Mouse (Mus musculus) naive thymus-derived CD4-positive, alpha-beta T cell, adult 5 months (primary cell): ENCODE results near the gene Gm4498. TPM values are rescaled to one million over a fixed set of nuclear protein-coding genes. Genes with fewer than 3 reads are reported as not detected.

Experiments
- polyA plus RNA-seq: library from polyadenylated mRNA; unstranded; fragments of 100-300 nt; shearing (Covaris generic); gene quantifications from one replicate; pipeline ENCODE4 v1.2.1, GENCODE M21; 2017

Gm4498 gene
- polyA plus RNA-seq, result not detected

GRCm38 (mm10) chr7:20233728-20234127, at the start of gene Gm4498:
Gene Gm4498 (minus strand): TSS chr7:20233828.

GRCm38 (mm10) chr7:20262734-20263133, 29.1 kb upstream of the Gm4498 start, which contains the start of gene Gm5890:
Gene Gm5890 (minus strand): TSS chr7:20262834.

DNA sequence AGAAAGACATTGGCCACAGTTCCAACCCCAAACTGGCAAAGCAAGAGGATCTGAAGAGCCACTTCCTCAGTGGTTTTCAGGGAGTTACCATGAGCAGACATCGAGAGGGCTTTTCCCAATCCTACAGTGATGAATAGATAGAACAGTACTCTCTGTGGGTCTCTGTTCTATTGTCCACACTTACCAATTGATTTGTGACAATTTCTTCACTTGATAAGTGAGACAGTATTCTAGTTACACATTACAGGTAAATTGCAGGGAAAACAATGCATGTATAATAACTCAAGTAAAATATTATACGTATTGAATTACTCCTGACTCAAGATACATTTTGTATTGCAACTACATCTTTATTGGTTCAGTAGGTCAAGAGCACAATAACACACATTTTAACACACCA, 28.1 kb downstream of the Gm4498 start, which contains the start of gene Gm6164:
Gene Gm6164 (minus strand): TSS at position 101 of the 400 bp plus-strand sequence.

DNA sequence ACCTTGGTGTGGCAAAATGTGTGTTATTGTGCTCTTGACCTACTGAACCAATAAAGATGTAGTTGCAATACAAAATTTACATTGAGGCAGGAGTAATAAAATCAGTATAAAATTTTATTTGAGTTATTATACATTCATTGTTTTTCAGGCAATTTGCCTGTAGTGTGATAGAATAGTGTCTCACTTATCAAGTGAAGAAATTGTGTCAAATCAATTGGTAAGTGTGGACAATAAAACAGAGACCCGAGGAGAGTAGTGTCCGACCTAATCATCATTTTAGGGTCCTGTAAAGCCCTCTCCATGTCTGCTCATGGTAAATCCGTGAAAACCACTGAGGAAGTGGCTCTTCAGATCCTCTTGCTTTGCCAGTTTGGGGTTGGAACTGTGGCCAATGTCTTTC, 40.2 kb downstream of the Gm4498 start, which contains the start of gene Vmn1r95:
Gene Vmn1r95 (plus strand): TSS at position 301 of the 400 bp plus-strand sequence.

Other genes starting within 250 kb of the Gm4498 start
- gene Nlrp9b, start 242.4 kb downstream of the Gm4498 start, polyA plus RNA-seq, result not detected
- gene Vmn1r91, start 134.1 kb downstream of the Gm4498 start, polyA plus RNA-seq, result not detected
- not detected for gene Gm16442, start 111.2 kb downstream of the Gm4498 start, polyA plus RNA-seq
- gene Vmn1r93, start 94.7 kb downstream of the Gm4498 start, polyA plus RNA-seq, result not detected
- gene Vmn1r94, start 65.5 kb downstream of the Gm4498 start, polyA plus RNA-seq, result not detected
- not detected for gene Vmn1r95, start 40.1 kb downstream of the Gm4498 start, polyA plus RNA-seq
- not detected for gene Gm6164, start 28.2 kb downstream of the Gm4498 start, polyA plus RNA-seq
- not detected for gene Gm5890, start 29.0 kb upstream of the Gm4498 start, polyA plus RNA-seq
- not detected for gene Gm4133, start 100.2 kb upstream of the Gm4498 start, polyA plus RNA-seq
- gene Gm5728, start 141.6 kb upstream of the Gm4498 start, polyA plus RNA-seq, result not detected
- gene Vmn1r100, start 184.1 kb upstream of the Gm4498 start, polyA plus RNA-seq, result not detected
- gene Vmn1r101, start 208.8 kb upstream of the Gm4498 start, polyA plus RNA-seq, result not detected
- gene Gm10670, start 241.1 kb upstream of the Gm4498 start, polyA plus RNA-seq, result not detected